Mouse (Mus musculus) cerebellum, adult 9-11 months (tissue): ENCODE results near the gene Tln2.

ENCODE experiments used
- DNase-seq: peaks from one replicate; pipeline ENCODE4 v3.0.0; 2022

The Tln2 gene

DNA sequence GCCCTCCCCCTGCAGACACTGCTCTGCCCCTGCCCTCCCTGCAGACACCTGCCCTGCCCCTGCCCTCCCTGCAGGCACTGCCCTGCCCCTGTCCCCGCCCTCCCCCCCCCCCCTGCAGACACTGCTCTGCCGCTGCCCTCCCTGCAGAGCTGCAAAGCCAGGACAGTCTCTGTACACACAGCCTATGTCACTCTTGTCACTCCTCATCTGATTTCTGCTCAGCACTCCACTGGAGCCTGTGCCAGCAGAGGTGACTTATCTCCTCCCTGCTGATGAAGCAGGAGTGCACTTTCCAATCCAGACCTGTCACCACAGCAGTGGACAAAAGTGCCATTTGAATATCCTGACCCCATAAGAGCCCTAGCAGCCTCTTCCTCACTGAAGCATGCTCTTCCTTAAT is 118.0 kb downstream of the Tln2 start:
- no peak for DNase-seq

DNA sequence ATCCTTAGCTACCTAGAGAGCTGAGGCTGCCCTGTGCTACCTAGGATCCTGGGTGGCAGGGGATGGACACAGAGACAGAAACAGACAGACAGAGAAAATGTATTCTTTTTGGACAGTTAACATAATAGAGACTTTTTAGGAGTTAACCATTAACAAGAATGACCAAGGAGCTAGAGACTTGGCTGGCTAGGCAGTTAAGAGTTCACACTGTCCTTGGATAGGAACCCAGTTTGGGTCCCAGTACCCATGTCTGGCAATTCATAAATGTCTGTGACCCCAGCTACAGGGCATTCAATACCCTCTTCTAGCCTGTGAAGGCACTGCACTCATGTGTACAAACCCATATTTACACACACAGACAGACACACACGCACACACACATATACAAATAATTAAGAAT is 122.0 kb downstream of the Tln2 start:
- DNase-seq: no peak

DNA sequence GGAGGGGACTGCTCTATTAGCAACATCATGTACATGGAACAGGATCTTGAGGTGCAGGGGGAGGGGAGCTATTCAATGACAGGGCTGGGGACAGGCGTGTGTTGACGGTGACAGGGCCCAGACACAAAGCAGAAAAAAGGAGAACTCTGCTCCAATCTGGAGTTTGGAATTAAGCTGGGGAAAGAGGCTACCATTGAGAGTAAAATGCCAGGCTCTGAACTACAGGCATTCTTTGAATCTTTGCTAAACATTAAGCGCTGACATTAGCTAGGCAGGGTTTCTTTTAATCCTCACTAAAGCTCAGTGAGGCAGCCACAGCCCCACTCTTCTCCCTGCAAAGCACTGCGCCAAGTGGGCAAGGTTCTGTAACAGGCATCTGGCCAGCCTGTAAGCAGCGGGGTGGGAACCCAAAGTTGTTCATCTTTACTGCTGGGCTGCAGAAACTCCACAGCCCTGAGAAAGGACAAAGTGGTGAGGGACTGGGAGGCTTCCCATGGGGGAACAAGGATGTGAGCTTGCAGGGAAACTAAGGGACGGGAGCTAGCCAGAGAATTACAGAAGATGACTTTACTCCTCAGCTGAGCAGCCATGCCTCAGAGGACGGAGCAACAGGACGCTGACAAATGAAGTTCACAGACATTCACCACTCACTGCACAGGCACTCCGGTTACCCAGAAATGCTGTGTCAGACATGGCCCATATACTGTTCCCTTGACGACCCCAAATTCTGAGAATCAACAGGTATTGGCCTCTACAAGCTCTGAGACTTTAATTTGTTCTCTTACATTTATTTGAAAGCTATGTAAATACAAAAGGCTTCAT is 124.0 kb downstream of the Tln2 start:
- DNase-seq: no peak

DNA sequence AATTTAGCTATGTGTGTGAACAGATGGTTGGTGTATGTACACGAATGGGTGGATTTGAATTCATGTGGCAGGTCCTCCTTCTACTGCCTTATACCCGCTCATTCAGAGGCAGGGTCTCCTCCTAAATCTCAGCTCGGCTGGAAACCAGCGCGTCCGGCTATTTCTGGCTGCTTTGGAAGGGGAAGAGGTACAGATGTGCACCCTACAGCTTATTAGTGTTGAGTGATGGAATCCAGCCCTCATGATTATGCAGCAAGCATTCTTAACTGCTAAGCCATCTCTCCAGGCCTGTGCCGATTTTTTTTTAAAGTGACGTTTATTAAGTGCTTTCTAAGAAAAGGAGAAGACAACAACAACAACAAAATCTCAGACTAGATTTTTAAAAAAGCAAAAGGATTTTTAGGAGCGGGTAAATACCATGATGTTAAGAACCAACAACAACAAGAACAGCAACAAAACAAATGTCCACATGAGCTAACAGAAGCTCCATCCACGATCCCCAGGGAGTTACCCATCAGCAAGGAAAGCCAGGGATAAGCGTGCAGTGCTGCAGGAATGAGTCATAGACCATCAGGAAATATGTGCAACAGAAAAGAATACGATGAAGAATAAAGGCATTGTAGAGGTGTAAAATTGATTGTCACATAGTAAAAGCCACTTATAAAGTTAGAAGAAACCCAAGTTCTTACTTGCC is 130.2 kb downstream of the Tln2 start:
- DNase-seq: no peak

DNA sequence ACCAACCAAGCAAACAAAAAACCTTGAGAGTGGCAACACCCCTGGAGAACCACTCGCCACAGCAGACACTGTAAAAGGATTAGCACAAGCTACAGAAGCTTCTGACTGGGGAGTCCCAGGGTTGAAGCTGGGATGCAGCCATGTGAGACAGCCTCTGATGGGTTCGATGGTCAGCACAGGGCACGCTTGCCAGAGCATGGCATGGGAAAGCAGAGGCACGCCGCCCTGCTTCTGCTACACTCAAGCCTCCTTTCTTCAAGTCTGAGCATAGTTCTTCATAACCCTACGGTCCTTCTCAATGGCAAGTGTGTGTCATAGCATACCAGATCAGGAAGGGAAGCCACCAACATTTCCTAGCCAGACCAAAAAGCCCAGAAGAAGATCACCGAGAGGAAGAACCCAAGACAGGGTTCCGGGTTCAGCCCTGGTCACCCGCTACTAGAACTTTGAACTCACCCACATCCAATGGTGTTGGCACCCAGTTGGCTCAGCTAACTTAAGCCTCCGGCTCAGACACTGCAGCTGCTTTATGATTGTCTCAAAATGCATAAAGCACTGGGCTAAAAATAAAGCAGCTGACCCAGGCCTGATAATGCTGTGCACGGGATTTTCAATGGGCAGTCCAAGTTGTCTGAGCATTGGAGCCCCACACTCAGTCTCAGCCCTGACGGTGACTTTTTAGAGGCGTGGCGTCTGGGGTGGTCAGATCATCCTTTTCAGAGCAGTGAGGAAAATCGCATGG is 131.0 kb downstream of the Tln2 start:
- DNase-seq: no peak

DNA sequence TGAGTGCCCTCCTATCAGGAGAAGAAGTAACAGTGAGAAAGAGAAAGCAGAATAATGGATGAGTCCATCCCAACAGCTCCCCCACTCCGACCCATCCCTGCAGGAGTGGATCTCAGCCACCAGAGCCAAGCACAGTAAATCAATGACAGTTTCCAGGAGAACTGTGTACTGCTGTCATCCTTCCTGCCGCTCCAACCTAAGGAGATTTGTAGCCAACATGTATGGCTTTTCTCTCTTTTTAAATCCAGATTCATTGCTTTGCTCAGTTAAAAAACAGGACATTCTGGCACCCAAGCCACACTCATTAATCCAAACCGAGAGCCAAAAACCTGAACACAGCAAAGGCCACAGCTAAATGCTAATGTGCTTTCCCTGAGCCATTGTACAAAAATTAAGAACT is 133.2 kb downstream of the Tln2 start:
- no peak for DNase-seq

DNA sequence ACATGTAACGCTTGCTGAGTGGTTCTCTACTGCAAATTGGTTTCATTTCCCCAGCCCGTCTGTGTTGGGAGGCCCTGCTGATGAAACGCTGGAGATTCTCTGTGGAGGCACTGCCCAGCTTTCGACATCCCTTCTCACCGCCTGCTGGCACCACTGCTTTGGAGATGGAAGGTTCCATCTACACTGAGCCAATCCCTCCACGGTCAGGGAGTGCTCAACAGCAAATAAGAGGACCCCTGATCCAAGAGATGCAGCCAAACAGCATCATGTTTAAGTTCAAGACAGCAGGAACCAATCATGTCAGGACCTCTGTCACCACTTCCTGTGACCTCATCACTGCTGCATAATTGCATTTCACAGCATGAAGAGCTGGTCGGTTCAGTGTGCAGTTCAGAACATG is 135.4 kb downstream of the Tln2 start:
- DNase-seq: no peak

DNA sequence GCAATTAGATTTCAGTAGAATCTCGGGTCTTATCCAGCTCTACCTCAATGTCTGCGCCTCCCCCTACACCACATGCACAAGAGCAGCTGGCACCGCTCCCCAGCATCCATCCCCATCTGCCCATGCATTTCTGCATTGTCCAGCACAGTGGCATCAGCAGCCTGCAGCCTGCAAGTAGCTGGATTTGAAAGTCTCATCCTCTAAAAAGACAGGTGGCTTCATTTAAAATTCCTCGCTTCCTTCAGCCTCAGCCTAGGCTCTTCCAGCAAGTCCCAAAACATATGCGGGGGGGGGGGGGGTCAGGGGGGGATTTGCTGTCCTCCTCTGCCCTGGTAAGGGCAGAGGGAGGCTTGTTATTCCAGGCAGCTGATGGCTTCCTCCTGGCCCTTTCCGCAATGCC is 141.4 kb downstream of the Tln2 start:
- peak; percentile 7 for DNase-seq

DNA sequence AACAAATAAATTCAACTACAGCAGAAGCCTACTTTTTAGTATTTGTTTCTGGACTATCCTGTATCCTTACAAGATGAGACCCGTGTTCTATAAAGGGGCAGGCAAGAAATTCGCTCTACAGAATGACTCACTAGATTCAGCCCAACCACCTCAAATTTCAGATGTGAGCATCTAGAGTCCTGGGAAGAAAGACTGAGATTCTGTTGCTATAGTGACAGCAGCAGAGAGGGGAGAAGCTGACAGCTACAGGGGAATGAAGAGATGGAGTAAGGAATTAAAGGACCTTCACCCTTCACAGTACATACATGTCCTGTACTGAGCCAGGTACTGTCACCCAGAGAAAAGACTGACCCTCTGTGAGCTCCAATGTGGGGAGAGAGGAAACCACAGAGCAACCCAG is 148.8 kb downstream of the Tln2 start:
- no peak for DNase-seq

DNA sequence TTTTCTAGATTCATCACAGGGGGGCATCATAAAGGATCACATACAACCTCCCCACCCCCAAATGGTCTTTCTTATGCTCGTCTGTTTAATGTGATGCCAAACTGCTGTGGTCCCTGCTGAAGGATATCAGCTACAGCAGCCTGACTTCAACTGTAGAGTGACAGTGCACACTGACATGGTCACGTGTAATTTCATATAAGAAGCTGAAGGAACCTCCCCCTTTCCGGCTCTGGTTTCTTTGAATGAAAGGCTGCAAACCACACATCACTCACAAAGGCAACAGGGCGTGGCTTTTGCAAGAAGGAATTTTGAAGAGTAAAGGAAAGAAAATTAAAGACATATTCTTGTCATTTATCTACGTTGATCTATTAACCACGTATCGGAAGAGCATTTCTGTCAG is 154.8 kb downstream of the Tln2 start:
- no peak for DNase-seq

DNA sequence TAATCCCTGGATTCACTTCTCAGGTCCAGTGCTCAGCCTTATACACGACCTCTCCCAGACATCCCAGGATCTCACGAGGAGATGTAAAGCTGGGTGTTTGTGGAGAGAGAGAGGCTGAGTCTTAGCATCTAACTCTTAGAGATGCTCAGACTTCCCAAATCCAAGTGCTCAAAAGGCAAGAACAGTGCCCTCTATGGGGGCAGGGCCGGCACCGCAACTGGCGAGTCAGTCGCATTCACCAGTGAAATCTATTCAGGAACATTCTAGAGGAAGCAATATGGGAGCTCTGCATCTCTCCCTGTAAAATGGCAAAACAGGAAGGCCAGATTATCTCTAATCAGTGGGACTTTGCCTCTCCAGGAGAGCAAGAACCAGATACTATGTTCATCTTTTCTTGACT is 159.9 kb downstream of the Tln2 start:
- DNase-seq: no peak

DNA sequence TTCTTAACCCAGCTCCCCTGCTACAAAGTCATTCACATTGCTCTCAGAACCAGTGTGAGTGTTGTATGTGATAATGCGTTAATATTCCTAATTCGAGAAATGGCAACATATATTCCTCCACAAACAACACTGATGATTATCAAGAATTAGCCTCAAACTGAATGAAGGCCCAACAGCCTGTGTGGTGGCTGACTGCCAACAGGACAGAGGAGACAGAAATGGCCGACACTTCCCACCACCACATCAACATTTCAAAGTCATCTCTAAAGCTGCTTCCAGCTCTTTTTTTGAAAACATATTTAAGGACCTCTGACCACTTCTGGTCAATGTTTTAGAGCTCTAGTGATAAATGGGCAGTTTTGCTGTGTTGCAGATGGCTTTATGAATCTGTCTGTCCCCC is 161.7 kb downstream of the Tln2 start:
- DNase-seq: no peak

DNA sequence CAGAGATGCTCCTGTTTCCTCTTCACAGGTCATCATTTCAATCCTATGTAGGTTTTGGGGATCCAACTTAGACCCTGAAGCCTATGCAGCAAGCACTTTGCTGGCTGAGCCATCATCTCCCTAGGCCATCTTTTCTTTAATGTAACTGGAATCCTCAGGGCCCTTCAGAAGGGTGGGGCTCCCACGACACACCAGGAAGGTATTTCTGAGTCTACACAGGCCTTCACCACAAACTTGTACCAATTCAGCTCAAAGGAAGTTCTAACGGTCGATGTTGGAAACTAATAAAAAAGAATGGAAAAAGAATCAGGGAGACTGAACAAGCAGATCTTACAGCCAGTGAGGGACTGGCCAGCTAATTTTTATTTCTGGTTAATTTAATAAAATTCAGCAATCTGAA is 163.1 kb downstream of the Tln2 start:
- no peak for DNase-seq

DNA sequence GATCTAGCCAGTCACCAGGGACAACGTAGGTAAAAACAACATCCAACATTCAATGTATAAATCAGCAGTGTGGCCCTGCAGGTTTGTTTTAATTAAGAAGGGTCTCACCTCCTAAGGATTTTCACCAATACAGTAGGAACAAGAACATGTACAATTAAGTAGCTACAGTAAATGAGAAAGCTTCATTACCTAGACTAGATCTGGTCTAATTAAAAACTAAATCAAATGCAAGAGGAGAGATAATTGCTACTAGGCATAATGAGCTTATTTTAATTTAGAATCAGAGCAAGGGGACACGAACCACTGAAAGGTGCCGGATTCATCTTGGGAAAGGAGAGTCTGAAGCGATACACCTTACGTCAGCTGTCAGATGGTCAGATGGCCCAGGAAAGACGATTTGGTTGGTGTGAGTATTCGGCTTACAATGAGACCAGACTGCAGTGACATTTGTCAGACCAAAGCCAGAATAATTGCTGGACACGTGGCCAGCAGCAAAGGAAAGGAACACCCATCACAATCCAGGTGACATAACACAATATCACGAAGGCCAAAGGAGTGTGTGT is 175.4 kb downstream of the Tln2 start:
- DNase-seq: no peak

DNA sequence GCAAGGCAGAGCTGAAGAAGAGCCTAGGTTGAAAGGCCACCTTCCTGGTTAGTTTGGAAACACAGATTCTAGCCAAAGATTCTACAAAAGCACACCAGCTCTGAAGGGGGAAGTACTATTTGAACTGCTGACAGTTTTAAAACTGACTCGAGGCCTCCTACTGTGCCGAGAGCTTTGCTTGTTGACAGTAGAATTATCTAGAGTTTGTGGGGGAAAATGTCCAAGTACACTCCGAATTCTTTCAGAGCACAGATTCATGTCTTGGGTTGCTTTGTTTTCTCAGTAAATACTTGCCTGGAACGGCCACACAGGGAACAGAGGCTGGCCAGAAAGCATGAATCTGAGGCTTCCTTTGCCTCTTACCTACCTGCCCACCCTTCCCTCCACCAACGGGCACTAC is 179.4 kb downstream of the Tln2 start:
- DNase-seq: no peak

DNA sequence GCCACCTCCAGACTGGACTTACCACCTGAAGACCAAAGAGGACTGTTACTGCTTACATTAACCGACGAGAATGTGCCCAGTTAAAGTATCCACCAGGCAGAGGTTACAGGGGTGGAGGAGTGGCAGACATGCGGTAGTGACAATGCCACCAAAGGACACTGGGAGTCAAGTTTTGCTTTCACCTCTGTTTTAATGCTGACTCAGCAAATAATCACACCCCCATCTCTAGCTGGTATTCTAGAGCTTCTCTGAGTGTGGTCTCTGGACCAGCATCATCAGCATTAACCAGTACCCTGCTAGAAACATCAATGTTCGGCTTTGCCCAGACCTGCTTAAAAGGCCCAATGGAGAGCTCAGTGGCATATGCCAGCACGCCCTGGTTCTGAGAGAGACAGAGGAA is 180.7 kb downstream of the Tln2 start:
- no peak for DNase-seq

DNA sequence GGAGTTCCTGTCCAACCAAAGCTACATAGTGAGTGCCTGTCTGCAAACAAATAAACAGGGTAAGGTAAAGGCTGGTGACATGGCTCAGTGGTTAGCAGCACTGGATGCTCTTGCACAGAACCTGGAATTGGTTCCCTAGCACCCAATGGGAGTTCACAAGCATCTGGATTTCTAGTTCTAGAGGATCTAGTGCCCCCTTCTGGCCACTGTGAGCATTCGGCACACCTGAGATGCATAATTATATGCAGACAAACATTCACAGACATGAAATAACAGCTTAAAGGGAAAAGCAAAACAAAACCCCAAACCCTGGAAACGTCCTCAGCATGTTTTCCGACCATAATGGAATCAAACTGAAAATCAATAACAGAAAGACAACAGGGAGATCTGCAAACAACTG is 191.4 kb downstream of the Tln2 start:
- no peak for DNase-seq

DNA sequence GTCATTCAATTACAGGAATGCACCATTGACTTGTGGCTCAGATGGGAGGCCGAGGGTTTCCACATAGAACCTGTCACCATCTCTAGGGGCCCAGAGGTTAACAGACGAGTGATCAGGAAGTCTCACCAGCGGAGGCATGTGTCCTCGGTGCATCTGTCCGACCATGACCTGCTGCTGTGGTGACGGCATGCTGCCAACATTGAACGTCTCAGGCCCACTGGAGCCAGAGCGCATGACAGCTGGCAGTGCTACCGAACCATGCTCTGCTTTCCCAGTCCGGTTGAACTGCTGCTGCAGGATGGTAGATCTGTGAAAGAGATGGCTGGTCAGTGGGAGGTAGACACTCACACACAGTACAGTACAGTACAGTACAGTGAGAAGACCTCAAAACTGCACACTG is 197.0 kb downstream of the Tln2 start:
- DNase-seq: no peak

DNA sequence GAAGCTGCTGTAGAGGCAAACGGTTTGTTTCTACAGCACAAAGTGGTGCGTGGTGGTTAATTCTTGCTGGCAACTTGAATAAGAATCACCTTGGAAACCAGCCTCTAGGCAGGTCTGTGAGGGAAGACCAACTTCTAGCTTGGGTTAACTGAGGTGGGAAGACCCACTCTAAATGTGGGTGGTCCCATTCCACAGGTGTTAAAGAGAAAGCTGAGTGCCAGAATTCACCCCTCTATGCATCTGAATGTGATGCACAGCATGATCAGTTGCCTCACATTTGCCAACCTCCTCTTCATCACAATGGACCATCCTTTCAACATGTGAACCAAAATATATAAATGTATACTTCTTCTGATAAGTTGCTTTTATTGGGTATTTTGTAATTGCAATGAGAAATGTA is 197.4 kb downstream of the Tln2 start:
- no peak for DNase-seq

DNA sequence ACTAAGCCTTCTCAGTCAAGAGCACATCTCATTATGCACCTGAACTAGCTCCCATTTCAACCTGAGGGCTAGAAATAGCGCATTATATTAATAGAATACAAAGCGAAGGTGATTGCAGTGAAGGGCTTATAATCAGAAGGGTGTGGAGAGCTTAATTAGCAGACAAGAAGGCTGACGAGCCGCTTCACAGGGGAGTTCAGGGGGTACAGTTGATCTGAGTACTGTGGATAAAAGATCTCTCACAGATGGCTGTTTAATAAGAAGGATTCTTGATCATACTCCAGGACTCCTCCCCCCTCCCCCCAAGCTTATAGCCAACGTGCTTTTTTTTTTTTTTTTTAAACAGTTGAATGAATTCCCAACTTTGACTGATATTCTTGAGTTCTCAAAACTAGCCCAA is 198.0 kb downstream of the Tln2 start:
- no peak for DNase-seq

DNA sequence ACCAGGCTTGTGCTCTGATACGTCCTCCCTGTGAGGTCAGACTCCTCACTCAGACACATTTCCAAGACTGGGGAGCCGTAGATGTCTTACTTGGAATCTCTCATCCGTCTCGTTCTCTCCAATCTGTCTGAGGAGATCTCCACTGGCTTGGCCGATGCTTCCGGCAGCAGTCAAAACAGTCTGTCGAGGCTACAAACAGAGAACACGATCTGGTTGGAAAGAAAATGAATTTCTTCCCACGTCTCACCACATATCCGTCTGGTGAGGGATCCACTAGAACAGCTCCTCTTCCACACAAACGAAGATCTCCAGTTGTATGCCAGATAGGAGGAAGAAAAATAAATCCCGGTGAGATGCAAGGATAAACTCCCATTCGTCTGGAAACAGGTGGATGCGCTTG is 205.1 kb downstream of the Tln2 start:
- no peak for DNase-seq

DNA sequence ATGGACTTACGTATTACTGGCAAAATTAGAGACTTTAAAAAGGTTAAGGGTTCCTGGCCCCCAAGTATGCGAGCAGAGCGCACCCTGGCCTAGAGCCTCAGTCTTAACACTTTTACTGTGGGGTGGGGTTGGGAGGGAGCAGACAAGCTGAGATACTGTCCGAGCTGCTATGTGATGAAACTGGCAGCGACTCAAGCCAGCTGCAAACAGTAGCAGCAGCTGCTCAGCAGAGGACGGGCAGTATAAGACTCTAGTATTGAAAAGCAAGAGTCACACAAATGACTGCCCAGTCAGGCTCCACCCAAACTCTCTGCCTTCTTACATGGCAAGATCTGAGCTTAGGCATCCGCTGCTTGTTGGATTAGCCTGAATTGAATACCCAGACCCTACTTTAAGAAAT is 206.1 kb downstream of the Tln2 start:
- DNase-seq: no peak

DNA sequence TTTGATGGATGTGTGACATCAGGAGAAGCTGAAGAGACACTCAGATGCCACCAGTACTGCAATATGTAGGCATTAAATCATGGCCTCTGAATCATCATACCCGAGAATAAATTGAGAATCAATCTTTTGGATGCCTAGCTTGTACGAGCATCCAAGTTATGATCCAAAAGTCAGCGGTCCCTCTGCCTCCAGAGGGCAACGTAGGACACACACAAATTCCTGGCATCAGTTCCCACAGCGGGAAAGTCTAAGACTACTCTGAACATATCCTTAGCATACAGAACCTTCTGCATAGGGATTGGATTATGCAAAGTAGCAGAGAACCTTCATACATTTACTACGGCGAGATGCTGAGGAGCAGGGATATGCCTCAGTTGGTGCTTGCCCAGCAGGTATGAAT is 210.5 kb downstream of the Tln2 start:
- no peak for DNase-seq

DNA sequence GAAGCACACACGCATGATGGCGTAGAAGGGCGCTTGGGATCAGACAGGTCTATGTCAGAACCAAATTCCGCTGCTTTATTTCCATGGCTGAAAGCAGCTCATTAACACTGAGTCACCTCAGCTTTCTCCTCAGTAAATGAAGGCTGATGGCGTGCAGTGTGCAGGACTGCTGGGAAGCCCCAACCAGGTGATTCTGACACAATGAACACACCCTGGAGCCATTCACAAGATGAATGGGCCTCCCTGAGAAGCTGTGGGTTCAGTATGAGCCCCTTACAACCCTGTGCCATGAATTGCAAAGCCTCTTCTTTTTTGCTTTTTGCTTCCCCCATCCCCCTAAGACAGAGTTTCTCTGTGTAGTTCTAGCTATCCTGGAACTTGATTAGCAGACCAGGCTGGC is 212.3 kb downstream of the Tln2 start:
- no peak for DNase-seq
